Mouse (Mus musculus) lung, adult 2 months (tissue): ENCODE results near the gene Olfr1381. TPM values are rescaled to one million over a fixed set of nuclear protein-coding genes. Genes with fewer than 3 reads are reported as not detected.
"Not testable (repeated sequence)": the region's sequence is repeated elsewhere in the genome, so short reads cannot be mapped to it uniquely, and the experiment has no call there.

Source experiments
- DNase-seq: peaks from one replicate; pipeline ENCODE4 v3.0.0; 2022
- H3K4me1 ChIP-seq: fragments of 200-500 bp; 2 replicates; pipeline ENCODE4 v1.6.1; 2011; ENCODE audit warnings: low read length; ENCODE audit not compliant: control insufficient read depth, insufficient read depth
- H3K4me3 ChIP-seq: fragments of 200-500 bp; replicated peaks from 2 replicates; pipeline ENCODE3; 2011; ENCODE audit warnings: low read depth, mild to moderate bottlenecking, control low read depth, low read length; ENCODE audit errors: extremely low read depth
- CTCF ChIP-seq: fragments of 200-500 bp; IDR thresholded peaks from 2 replicates; pipeline ENCODE4 v1.5.1; 2011; ENCODE audit warnings: mild to moderate bottlenecking, low read length, control low read depth; ENCODE audit not compliant: insufficient read depth
- POLR2A ChIP-seq: fragments of 200-500 bp; IDR thresholded peaks from 2 replicates; pipeline ENCODE4 v1.6.1; 2011; ENCODE audit warnings: low read depth, mild to moderate bottlenecking, control low read depth, low read length, borderline replicate concordance; ENCODE audit errors: extremely low read depth
- WGBS: fragments of 180-500 bp; shearing (Covaris S2); methylation state at CpG from one replicate; pipeline ENCODE4 v1.1.7; 2018; 5-methylcytosine and 5-hydroxymethylcytosine counted together
- polyA plus RNA-seq: library from polyadenylated mRNA; depleted of rRNA; stranded (reverse); fragments of >200 nt; gene quantifications from 2 replicates; pipeline ENCODE4 v1.2.3, GENCODE M21; 2012; rRNA removed

The Olfr1381 gene
- polyA plus RNA-seq, result not detected in 2 replicates

- WGBS, result 68% methylated on average over 3 of the region's 3 CpGs
- not testable (repeated sequence) for DNase-seq
Measured at GRCm38 (mm10) chr11:49543149-49543548, at the start of gene Olfr1381. Gene Olfr1381, plus strand, starts transcription at chr11:49543449.

GRCm38 (mm10) chr11:49518086-49518485 is 25.2 kb upstream of the Olfr1381 start:
- H3K4me1 ChIP-seq, result no peaks in the 10 kb centered on the region
- DNase-seq, result no peak
- H3K4me3 ChIP-seq, result no peak overlapping the region
- no peak for TF ChIP-seq CTCF
- WGBS, result 45% methylated on average over 5 of the region's 5 CpGs

More at GRCm38 (mm10) chr11:49543149-49543548, at the start of gene Olfr1381:
- H3K4me1 ChIP-seq, H3K4me3 ChIP-seq: not testable (repeated sequence)

- no peak within 1 kb of the TSS for H3K4me3 ChIP-seq
- DNase-seq, result no peak
- no peak for TF ChIP-seq CTCF
- no peak for TF ChIP-seq POLR2A
- no peaks in the 10 kb centered on the region for H3K4me1 ChIP-seq
Measured at GRCm38 (mm10) chr11:49519348-49519747, 23.9 kb upstream of the Olfr1381 start, which contains the start of gene Olfr1383. Gene Olfr1383, plus strand, starts transcription at chr11:49519648.

GRCm38 (mm10) chr11:49527947-49528346 is 15.3 kb upstream of the Olfr1381 start, which contains the start of gene Olfr1382:
Gene Olfr1382, plus strand, starts transcription at chr11:49528247.
- DNase-seq, result no peak
- TF ChIP-seq POLR2A (no peak), CTCF (no peak)
- WGBS, result 82% methylated on average over 3 of the region's 3 CpGs
- H3K4me1 ChIP-seq, result no peaks in the 10 kb centered on the region
- no peak within 1 kb of the TSS for H3K4me3 ChIP-seq

GRCm38 (mm10) chr11:49532761-49533160 is 10.5 kb upstream of the Olfr1381 start:
- DNase-seq, result no peak
- Histone ChIP-seq H3K4me3 (no peak overlapping the region), H3K4me1 (no peaks in the 10 kb centered on the region)
- no peak for TF ChIP-seq CTCF
- TF ChIP-seq POLR2A, result no peak

GRCm38 (mm10) chr11:49536631-49537030 is 6.6 kb upstream of the Olfr1381 start:
- DNase-seq, H3K4me3 ChIP-seq, H3K4me1 ChIP-seq: not testable (repeated sequence)
- WGBS, result 85% methylated on average over 2 of the region's 2 CpGs

DNA sequence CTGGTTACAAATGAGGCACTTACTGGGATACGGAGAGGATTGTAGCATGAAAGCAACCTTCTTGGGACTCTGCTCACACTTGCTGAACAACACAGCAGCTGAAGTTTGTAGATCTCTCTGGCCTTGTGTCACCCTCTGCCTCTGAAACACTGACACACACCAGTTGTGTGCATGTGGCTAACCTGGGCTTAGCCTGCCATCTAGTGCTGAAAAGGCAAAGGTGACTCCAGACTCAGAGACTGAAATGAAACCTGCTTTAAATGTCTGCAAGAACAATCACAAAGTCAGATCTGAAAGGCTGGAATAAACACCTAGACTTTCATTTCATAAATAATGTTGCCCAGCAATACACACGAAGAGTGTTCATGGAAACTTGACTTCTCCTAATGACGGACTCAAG is 10.8 kb downstream of the Olfr1381 start:
- not testable (repeated sequence) for DNase-seq, H3K4me1 ChIP-seq, H3K4me3 ChIP-seq
- 73% methylated on average over 3 of the region's 3 CpGs for WGBS

DNA sequence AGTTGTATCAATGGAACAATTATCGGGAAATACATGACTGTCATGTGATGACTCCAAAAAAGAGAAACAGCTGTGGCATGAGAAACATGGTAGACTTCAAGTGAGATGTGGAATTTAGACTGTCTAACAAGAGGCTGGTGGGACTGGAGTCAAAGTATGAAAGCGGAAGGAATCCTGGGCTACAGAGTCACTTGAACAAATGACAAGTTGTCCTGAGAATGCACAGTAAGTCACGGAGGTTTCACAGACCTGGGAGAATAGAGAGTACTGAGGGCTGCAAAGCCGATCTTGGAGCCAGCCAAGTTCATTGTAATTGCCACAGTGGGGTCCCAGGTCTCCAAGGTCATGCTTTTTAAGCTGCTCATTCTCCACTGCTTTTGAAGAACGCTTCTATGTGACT is 13.3 kb downstream of the Olfr1381 start, which contains the start of gene Olfr1380:
TSS of gene Olfr1380 (plus strand) at position 301 of the 400 bp plus-strand sequence.
- H3K4me3 ChIP-seq, DNase-seq, H3K4me1 ChIP-seq: not testable (repeated sequence)
- 71% methylated on average over 5 of the region's 5 CpGs for WGBS

- H3K4me1 ChIP-seq, H3K4me3 ChIP-seq, DNase-seq: not testable (repeated sequence)
- 37% methylated on average over 2 of the region's 2 CpGs for WGBS
Measured at GRCm38 (mm10) chr11:49575054-49575453, 31.8 kb downstream of the Olfr1381 start.

DNA sequence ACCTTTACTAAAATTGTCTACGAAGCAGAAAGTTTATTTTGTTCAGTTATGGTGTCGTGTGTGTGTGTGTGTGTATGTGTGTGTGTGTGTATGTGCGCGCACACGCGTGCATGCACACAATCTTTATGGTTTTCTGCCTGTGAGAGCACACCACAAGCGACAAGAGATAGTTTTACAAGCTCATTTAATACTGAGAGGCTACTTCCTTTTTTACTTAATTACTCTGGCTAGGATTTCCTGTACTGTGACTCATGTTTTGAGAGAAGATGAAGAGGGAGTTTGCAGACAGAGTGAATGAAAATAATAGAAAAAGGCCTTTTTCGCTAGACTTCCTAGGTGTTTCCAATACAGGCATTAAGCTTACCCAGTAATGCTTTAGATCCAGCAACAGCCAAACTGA is 37.2 kb downstream of the Olfr1381 start:
- H3K4me1 ChIP-seq, DNase-seq, H3K4me3 ChIP-seq: not testable (repeated sequence)
- 66% methylated on average over 8 of the region's 8 CpGs for WGBS

GRCm38 (mm10) chr11:49590213-49590612 is 47.0 kb downstream of the Olfr1381 start:
- no peak for TF ChIP-seq POLR2A
- no peak for TF ChIP-seq CTCF
- no peak overlapping the region for H3K4me3 ChIP-seq
- no peak for DNase-seq
- H3K4me1 ChIP-seq, result no peaks in the 10 kb centered on the region
- WGBS, result 91% methylated on average over 19 of the region's 19 CpGs

DNA sequence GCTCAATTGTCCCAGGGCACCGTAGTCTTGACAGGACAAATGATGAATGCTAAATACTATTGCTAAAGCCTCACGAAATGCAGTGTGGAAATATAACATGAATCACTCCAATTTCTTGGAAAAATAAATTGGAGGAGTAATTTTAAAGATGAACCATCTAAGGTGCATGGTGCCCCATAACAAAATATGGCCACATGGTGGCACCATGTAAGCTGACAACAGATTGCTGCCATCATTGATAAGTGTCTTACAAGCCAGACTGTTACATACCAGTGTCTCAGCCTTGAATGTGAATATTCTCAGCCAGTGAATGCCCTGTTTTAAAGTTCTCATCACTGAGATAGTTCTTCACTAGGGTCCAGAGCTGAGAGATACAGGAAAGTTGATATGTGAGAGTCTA is 53.9 kb downstream of the Olfr1381 start:
- H3K4me3 ChIP-seq, H3K4me1 ChIP-seq, DNase-seq: not testable (repeated sequence)
- WGBS, result 57% methylated on average over 2 of the region's 2 CpGs

Other genes starting within 250 kb of the Olfr1381 start
- not detected in 2 replicates for gene Olfr10, start 238.7 kb upstream of the Olfr1381 start, polyA plus RNA-seq
- not detected in 2 replicates for gene Olfr1391, start 220.7 kb upstream of the Olfr1381 start, polyA plus RNA-seq
- gene Olfr1390, start 208.3 kb upstream of the Olfr1381 start, polyA plus RNA-seq, result not detected in 2 replicates
- not detected in 2 replicates for gene Olfr1389, start 120.4 kb upstream of the Olfr1381 start, polyA plus RNA-seq
- 0.07 and 0.08 TPM in 2 replicates for gene Olfr1388, start 106.8 kb upstream of the Olfr1381 start, polyA plus RNA-seq
- not detected in 2 replicates for gene Olfr1387, start 88.1 kb upstream of the Olfr1381 start, polyA plus RNA-seq
- gene Olfr1386, start 78.4 kb upstream of the Olfr1381 start, polyA plus RNA-seq, result not detected in 2 replicates
- not detected in 2 replicates for gene Olfr1385, start 54.4 kb upstream of the Olfr1381 start, polyA plus RNA-seq
- not detected in 2 replicates for gene Olfr1384, start 36.7 kb upstream of the Olfr1381 start, polyA plus RNA-seq
- gene Olfr1383, start 23.8 kb upstream of the Olfr1381 start, polyA plus RNA-seq, result not detected in 2 replicates
- not detected in 2 replicates for gene Olfr1382, start 15.2 kb upstream of the Olfr1381 start, polyA plus RNA-seq
- not detected in 2 replicates for gene Olfr1380, start 13.4 kb downstream of the Olfr1381 start, polyA plus RNA-seq
- 28.0 and 32.0 TPM in 2 replicates for gene Flt4, start 65.8 kb downstream of the Olfr1381 start, polyA plus RNA-seq
- gene Scgb3a1, start 120.2 kb downstream of the Olfr1381 start, polyA plus RNA-seq, result 2,792 and 3,426 TPM in 2 replicates
- 9.5 and 15.3 TPM in 2 replicates for gene Cnot6, start 169.3 kb downstream of the Olfr1381 start, polyA plus RNA-seq